Mouse (Mus musculus): ENCODE measurements around the gene Shroom3. TPM values are rescaled to one million over a fixed set of nuclear protein-coding genes. Genes with fewer than 3 reads are reported as not detected.

Gene Shroom3
- polyA plus RNA-seq, 1 experiment from 2014 or later: 5.6 TPM

DNA sequence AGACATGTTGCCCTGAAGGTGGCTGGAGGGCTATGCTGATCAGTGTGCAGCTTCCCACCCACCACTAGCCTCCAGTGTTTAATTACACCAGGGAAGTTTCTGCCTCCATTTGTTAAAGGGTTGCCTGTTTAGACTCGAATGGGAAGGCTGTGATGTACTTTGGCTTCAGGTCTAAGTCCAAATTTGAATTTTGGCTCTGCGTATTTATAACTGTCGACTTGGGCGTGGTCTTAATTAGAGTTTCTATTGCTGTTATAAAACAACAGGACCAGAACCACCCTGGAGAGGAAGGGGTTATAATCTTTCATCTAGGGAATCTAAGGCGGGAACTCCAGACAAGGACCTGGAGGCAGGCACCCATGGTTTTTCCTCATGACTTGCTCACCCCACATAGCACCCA lies 79.2 kb downstream of the Shroom3 start:
- no peak for TF ChIP-seq CTCF (IDR thresholded peaks at IDR 0.05; ENCODE audit: low read depth)
- no peak for ATAC-seq (ENCODE audit: insufficient read depth)
- no peaks in the 10 kb centered on the region for H3K9me3 ChIP-seq (ENCODE audit: low read depth, low read length)
- 85% methylated on average over 5 of the region's 5 CpGs for WGBS
- no peak overlapping the region for H3K27ac ChIP-seq (ENCODE audit: low read depth)
- no peak overlapping the region for H3K4me2 ChIP-seq
- no peak overlapping the region for H3K9ac ChIP-seq
- no peaks in the 10 kb centered on the region for H3K36me3 ChIP-seq (ENCODE audit: insufficient read depth)
- H3K27me3 ChIP-seq (ENCODE audit: insufficient read depth, low read length): no peaks in the 10 kb centered on the region
- H3K4me3 ChIP-seq (ENCODE audit: low read depth, low read length): no peak overlapping the region
- DNase-seq: no peak
- 0 out of 2 replicates have a peak, but pooled peaks cover 5% of the 10 kb centered on the region for H3K4me1 ChIP-seq (ENCODE audit: insufficient read depth)

DNA sequence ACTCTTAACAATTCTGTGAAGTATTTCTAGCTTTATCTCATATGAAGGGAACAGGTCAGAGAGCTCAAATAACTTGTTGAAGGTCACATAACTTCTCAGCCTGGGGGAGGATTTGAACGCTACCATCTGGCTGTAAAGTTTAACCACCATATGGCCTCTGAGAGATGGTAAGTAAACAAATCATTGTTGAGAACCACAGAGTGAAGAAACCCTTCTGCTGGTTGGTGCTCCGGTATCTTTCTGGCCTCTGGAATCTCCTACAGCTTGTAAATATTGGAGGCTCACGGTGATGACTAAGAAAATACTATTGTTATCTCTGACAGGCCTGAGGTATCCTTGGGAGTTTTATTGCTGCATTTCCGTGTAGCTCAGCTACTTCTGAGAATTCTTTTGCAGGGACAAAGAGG lies 80.3 kb downstream of the Shroom3 start:
- peak overlapping the region; percentile 47; the same call in 1 of the 2 replicates for H3K27ac ChIP-seq (ENCODE audit: low read depth)
- WGBS: 5% methylated on average over 4 of the region's 4 CpGs
- H3K27me3 ChIP-seq (ENCODE audit: insufficient read depth, low read length): no peaks in the 10 kb centered on the region
- H3K4me3 ChIP-seq (ENCODE audit: low read depth, low read length): no peak overlapping the region
- no peaks in the 10 kb centered on the region for H3K36me3 ChIP-seq (ENCODE audit: insufficient read depth)
- 0 out of 2 replicates have a peak, but pooled peaks cover 7% of the 10 kb centered on the region for H3K4me1 ChIP-seq (ENCODE audit: insufficient read depth)
- no peak for TF ChIP-seq CTCF (IDR thresholded peaks at IDR 0.05; ENCODE audit: low read depth)
- no peaks in the 10 kb centered on the region for H3K9me3 ChIP-seq (ENCODE audit: low read depth, low read length)
- DNase-seq: peak; percentile 67
- H3K9ac ChIP-seq: no peak overlapping the region
- H3K4me2 ChIP-seq: no peak overlapping the region
- peak; percentile 43 for ATAC-seq (ENCODE audit: insufficient read depth)

DNA sequence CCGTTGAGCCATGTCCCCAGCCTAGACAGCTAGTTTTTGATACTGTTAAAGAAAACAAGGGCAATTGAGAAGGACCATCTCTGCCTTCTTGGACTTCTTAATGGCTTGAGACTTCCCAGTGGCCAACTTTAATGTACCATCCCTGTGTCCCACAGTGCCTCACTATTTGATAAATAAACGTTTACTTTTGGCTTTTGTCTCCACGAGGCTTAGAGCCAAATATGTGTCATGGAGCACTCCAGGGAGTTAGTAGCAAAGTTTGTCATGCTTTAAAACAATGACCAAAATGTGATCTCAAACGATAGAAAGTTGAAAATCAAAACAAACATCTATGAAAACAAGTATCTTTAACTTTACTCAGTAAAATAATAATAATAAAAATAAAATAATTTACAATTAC lies 83.1 kb downstream of the Shroom3 start:
- no peak for TF ChIP-seq CTCF (IDR thresholded peaks at IDR 0.05; ENCODE audit: low read depth)
- Histone ChIP-seq H3K27me3 (ENCODE audit: insufficient read depth, low read length) (no peaks in the 10 kb centered on the region), H3K4me2 (no peak overlapping the region), H3K4me1 (ENCODE audit: insufficient read depth) (0 out of 2 replicates have a peak, but pooled peaks cover 7% of the 10 kb centered on the region), H3K4me3 (ENCODE audit: low read depth, low read length) (no peak overlapping the region), H3K9me3 (ENCODE audit: low read depth, low read length) (no peaks in the 10 kb centered on the region), H3K27ac (ENCODE audit: low read depth) (no peak overlapping the region), H3K9ac (no peak overlapping the region), H3K36me3 (ENCODE audit: insufficient read depth) (no peaks in the 10 kb centered on the region)
- ATAC-seq (ENCODE audit: insufficient read depth) (no peak), DNase-seq (peak; percentile 61)
- WGBS: 31% methylated on average over 4 of the region's 4 CpGs

DNA sequence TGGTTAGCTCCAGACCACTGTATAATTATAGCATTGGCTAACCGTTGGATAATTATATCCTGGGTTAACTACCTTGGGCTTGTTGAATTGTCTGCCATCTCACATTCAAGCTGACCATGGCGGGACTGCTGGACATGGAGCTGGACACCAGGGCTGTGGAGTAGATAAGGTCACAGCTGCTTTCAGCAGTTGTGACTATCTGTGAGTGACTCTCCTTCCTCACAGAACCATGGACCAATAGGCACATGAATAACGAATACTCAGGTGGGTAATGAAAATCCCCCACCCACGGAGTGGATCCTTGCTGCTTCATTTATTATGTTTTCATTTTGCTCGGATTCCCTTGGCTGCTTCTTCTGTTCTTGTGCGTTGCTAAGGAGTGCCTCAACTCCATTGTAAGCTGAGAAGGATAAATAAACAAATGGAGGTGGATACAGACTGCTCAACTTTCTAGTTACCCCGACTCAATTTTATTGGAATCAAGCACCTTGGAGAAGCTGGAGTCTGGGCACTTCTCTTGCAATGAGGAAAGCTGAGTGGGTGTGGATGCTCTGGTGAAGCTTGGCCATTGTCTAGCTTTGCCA lies 84.1 kb downstream of the Shroom3 start:
- no peak overlapping the region for H3K4me3 ChIP-seq (ENCODE audit: low read depth, low read length)
- no peaks in the 10 kb centered on the region for H3K9me3 ChIP-seq (ENCODE audit: low read depth, low read length)
- H3K4me1 ChIP-seq (ENCODE audit: insufficient read depth): 0 out of 2 replicates have a peak, but pooled peaks cover 7% of the 10 kb centered on the region
- no peaks in the 10 kb centered on the region for H3K36me3 ChIP-seq (ENCODE audit: insufficient read depth)
- H3K4me2 ChIP-seq: no peak overlapping the region
- no peak for DNase-seq
- TF ChIP-seq CTCF (IDR thresholded peaks at IDR 0.05; ENCODE audit: low read depth): no peak
- 36% methylated on average over 7 of the region's 7 CpGs for WGBS
- no peak overlapping the region for H3K27ac ChIP-seq (ENCODE audit: low read depth)
- H3K9ac ChIP-seq: no peak overlapping the region
- H3K27me3 ChIP-seq (ENCODE audit: insufficient read depth, low read length): no peaks in the 10 kb centered on the region
- ATAC-seq (ENCODE audit: insufficient read depth): no peak

- Histone ChIP-seq H3K27ac (ENCODE audit: low read depth) (no peak overlapping the region), H3K27me3 (ENCODE audit: insufficient read depth, low read length) (no peaks in the 10 kb centered on the region), H3K4me3 (ENCODE audit: low read depth, low read length) (no peak overlapping the region), H3K36me3 (ENCODE audit: insufficient read depth) (no peaks in the 10 kb centered on the region), H3K9me3 (ENCODE audit: low read depth, low read length) (no peaks in the 10 kb centered on the region), H3K4me2 (no peak overlapping the region), H3K4me1 (ENCODE audit: insufficient read depth) (0 out of 2 replicates have a peak, but pooled peaks cover 7% of the 10 kb centered on the region), H3K9ac (no peak overlapping the region)
- DNase-seq (no peak), ATAC-seq (ENCODE audit: insufficient read depth) (no peak)
- 48% methylated on average over 6 of the region's 6 CpGs for WGBS
- TF ChIP-seq CTCF (IDR thresholded peaks at IDR 0.05; ENCODE audit: low read depth): no peak
Measured at GRCm38 (mm10) chr5:92767857-92768291, 84.6 kb downstream of the Shroom3 start.

DNA sequence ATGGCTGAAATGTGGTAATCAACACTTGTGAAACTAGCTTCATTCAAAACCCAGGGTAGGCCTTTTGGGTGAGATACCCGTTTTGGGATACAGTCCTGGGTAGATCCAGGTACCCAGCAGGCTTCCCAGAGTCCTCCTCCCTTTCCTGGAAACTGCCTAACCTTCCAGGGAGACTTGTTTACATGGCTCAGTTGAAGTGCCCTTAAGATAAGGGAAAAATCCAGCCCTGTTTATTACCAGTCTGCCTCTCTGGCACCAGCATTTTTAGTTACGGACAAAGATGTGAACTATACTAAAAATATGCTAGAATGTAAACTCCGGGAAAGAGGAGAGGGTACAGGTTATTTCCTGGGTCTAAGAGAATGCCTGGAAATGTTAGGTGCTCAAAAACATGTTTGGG lies 90.6 kb downstream of the Shroom3 start:
- DNase-seq: no peak
- peak; percentile 35; the same call in 1 of the 2 replicates for ATAC-seq (ENCODE audit: insufficient read depth)
- H3K27ac ChIP-seq (ENCODE audit: low read depth): no peak overlapping the region
- H3K9ac ChIP-seq: no peak overlapping the region
- H3K36me3 ChIP-seq (ENCODE audit: insufficient read depth): no peaks in the 10 kb centered on the region
- no peaks in the 10 kb centered on the region for H3K4me1 ChIP-seq (ENCODE audit: insufficient read depth)
- no peaks in the 10 kb centered on the region for H3K27me3 ChIP-seq (ENCODE audit: insufficient read depth, low read length)
- WGBS: 17% methylated on average over 3 of the region's 3 CpGs
- no peak overlapping the region for H3K4me3 ChIP-seq (ENCODE audit: low read depth, low read length)
- no peak for TF ChIP-seq CTCF (IDR thresholded peaks at IDR 0.05; ENCODE audit: low read depth)
- H3K4me2 ChIP-seq: no peak overlapping the region
- H3K9me3 ChIP-seq (ENCODE audit: low read depth, low read length): no peaks in the 10 kb centered on the region

GRCm38 (mm10) chr5:92774419-92774818 lies 91.2 kb downstream of the Shroom3 start:
- H3K36me3 ChIP-seq (ENCODE audit: insufficient read depth): no peaks in the 10 kb centered on the region
- no peak overlapping the region for H3K4me2 ChIP-seq
- no peak for ATAC-seq (ENCODE audit: insufficient read depth)
- TF ChIP-seq CTCF (IDR thresholded peaks at IDR 0.05; ENCODE audit: low read depth): no peak
- H3K9me3 ChIP-seq (ENCODE audit: low read depth, low read length): no peaks in the 10 kb centered on the region
- H3K27me3 ChIP-seq (ENCODE audit: insufficient read depth, low read length): no peaks in the 10 kb centered on the region
- no peak for DNase-seq
- no peak overlapping the region for H3K4me3 ChIP-seq (ENCODE audit: low read depth, low read length)
- no peaks in the 10 kb centered on the region for H3K4me1 ChIP-seq (ENCODE audit: insufficient read depth)
- WGBS: 54% methylated on average over 2 of the region's 2 CpGs
- no peak overlapping the region for H3K27ac ChIP-seq (ENCODE audit: low read depth)
- no peak overlapping the region for H3K9ac ChIP-seq
